Mouse (Mus musculus) erythroid progenitor cell, adult 5-6 weeks (primary cell): ENCODE results near the gene Macrod2. TPM values are rescaled to one million over a fixed set of nuclear protein-coding genes. Genes with fewer than 3 reads are reported as not detected.

Experiments used
- ATAC-seq: replicated peaks from 2 replicates; pipeline ENCODE4 v1.8.0; 2016; ENCODE audit warnings: moderate number of reproducible peaks, mild to moderate bottlenecking, moderate TSS enrichment, inconsistent platforms; ENCODE audit not compliant: poor library complexity, low FRiP score, severe bottlenecking
- total RNA-seq, 2 experiments: library from RNA; stranded (forward) in 1 of 2; stranded (reverse) in 1 of 2; fragments of 150-400 nt in 1 of 2; fragments of 186-747, 209-891 nt in 1 of 2; gene quantifications; 2 replicates each; pipeline versions ENCODE4 v1.2.3 to v1.2.4; 2015 to 2017; ENCODE audit warnings: low replicate concordance in 2 of 2

Macrod2 gene
- total RNA-seq, 2 experiments from 2014 or later, result 0.45 to 2.1 TPM

DNA sequence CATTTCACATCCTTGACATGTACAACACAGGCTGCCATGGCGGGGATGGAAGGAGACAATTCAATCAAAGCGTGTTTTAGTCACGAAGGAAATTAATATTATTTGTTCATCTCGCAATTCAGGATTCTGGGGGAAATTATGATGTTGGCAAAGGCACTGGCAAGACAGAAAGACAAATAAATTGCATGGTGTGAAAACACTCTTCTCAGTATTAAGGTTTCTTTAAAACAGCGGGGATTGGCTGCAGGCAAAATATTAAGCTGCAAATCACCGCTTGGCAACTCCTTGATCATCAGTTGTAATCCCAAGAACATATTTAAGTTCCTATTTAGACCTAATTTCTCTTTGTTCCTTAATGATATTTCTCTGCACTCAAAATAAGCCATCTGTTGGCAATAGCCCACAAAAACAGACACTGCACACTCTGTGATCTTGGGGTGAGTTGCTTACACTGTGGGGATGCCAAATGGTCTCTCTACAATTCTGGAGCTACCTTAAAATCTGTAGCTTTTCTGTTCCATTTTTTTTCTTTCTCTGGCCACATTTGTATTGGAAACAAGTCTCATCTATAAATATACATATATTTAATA, 1466.7 kb downstream of the Macrod2 start:
- ATAC-seq, result no peak

DNA sequence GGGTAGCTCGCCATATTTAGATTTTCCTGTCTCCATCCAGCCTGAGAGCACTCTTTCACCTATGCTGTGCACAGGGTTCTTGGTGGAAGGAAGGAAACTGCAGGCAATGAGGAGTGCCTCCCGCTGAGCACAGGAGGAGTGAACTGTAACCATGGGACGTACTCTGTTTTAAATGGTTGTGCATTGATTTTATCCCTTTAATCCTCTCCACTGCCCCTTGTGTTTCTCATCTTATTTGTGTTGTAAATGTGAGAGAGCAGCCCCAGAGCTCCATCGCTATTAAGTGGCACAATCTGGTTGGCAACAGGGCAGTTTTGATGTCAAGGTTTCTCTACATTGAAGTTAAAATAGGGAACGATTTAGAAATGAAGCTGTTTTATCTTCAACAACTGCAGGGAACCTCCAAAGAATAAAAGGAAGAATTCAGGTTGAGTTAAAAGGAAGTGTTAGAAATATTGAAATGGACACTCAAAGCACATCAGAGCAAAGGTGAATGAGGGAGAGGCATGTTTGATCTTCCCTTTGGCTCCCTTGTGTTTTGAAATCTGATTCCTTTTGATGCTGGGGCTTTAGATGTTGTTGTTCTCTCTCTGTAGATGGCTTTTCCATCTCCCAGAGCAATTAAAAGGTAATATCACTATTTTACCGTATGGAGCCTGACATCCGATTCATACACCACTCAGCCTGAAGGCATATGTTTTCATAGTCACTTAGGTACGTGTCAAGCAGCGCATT, 1467.6 kb downstream of the Macrod2 start:
- no peak for ATAC-seq

DNA sequence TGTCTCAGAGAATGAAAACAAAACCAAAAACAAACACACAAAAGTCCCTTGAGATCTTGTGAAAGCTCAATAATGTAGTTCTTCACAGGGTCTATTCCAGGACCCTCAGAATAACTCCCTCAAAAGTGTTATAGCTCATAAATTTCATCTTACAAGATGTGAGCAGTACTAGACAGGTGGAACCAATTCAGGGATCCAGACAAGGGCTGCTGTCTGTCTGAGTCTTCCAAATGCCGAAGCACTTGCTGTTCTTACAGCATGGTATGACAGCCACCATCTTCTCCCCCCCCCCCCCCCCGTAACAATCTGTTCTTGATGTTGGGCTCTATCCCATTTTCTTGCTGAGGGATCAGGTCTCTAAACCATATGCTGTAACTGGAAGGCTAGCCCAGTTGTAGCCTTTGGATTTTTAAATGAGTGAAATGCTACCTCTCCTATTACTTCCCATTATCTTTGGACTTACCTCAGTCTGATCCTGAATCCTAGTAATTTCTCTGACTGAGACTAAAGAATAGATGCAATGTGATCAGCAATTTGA, 1468.6 kb downstream of the Macrod2 start:
- ATAC-seq, result no peak

DNA sequence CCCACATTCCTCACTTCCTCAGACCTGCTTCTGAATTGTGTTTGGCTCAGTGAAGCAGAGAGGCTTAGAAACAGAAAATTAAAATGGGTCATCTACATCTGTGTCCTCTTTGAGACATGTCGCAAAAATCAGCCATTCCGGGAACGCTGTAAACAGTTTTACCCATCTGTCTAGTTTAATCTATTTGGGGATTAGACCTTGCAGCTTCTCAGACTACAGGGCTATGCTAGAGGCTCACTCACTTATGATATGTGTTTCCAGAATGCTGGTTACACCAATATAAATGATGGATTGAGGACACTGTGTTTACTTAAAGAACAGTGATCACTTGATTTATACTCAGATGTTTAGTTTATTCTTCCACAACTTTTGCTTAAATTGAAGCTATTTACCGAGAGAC, 1475.8 kb downstream of the Macrod2 start:
- no peak for ATAC-seq

DNA sequence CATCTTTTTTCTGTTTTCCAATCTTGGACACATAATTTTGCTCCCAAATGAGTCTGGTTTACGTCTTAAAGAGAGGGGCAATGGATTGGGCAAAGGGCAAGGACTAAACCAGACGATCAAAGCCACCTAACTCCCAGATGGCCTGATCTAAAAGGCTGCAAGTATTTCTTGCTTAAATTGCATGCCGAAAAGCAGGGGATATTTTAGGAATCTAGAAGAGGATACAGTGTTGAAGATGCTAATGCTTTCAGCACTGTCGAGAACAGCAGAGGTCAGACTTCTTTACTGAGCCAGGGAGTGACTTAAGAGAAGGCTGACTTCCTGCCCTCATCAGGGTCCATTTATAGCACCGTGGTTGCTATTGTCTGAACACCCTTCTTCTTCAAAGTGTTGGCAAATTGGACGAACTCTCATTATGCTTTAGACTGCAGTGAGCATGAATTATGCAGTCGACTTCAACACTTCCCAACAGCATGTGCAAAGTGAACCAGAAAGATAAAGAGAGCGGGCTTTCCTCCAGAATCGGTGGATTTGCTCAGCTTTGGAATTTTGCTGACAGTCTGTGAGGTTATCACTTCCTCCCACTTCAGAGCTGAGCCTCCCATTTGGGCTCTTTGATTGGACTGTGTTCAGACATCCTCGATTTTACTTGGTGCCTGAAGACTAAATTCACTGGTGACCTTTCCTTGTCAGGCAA, 1481.2 kb downstream of the Macrod2 start:
- no peak for ATAC-seq

DNA sequence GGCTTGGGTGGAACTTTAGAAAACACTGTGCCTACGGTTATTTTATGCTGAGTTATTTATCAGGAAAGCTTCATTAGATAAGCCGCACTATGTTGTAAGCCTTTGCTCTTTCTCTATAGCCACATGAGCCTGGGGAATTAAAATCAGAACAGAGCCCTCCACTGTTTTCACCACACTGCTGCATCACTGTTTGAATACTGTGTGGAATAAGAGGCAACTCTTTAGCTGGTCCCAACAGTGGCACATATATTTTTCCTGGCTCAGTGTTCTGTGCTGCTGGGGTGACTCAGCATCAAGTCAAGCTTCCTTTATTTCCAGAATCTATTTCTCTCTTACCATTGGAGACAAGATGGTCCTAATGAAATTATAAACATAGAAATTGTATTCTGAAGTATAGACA, 1481.8 kb downstream of the Macrod2 start:
- no peak for ATAC-seq

DNA sequence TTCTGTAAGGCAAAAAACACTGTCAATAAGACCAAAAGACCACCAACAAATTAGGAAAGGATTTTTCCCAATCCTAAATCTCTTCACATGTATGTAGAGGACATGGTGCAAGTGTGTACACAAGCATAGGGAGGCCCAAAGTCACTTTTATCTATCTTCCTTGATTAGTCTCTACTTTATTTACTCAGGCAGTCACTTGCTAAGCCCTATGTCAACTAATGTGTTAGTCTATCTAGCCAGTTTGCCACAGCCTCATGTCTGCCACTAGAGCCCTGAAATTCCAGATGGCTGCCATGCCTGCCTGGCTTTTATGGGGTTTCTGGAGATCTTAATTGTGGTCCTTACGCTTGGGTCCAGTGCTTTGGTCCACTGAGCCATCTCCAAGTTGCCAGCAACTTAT, 1483.4 kb downstream of the Macrod2 start:
- ATAC-seq, result no peak

DNA sequence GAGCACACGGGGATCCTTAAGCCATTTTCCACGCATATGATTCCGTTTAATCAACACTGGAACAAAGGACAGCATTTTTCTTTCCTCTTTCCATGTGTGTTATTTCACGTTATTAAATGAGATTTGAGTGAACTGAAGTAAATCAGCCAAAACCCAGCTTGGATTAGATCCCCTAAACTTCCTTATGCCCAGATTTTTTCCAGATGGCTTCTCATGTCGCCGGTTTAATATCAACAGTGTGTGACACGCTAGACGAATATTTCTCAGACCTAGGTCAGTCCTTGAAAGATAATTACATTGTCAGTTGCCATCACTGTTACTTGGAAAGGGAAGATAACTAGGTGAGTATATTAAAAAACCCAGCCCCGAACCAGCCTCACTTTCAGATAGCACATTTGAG, 1484.6 kb downstream of the Macrod2 start:
- ATAC-seq, result no peak

DNA sequence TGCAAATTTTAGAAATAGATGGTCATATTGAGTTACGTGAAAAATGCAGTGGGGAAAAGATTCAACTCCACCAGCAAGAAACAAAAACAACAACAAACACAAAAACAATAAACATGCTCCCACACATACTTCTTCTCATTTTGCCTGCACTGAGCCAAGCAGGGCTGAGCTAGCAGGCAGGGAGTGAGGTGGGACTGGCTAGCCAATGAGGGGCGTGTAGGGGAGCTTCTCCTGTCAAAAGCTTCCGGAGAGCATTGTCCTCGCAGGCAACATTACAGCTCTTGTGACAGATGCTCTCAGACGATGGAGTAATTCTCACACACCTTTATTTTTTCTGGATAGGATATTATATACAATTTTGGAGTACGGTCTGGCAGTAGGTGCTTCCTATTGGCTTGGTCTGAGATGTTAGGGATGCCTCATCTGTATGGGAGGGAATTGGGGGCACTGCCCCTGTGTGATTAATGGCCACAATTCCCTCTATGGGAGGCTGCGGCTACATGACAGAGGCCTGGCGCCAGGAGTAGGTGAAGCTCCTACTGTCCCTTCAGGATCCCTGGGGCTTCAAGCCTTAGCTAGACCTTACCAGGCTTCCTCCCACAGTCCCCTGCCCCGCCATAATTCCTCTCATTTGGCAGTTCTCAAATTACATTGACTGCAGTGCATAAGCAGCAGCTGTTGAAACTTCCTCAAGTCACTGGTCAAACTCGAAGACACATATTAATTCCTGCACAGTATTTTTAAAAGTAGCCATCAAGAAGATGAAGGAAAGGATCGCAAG, 1491.8 kb downstream of the Macrod2 start:
- ATAC-seq, result no peak

DNA sequence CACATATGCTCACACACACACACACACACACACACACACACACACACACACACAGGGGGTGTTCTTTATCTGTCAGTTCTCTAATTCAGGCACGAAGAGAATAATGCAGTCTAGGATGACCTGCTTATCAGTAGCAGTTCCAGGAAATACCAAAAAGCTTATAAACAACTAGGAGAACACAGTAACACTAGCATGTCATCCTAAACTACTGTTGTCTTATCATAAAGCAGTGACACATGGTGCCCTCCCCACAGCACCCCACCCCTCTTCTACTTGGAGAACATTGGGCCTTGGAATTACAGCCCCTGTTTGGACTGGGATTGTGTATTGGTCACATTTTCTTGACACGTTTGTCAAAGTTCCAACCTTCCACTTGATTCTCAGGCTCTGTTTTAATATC, 1494.4 kb downstream of the Macrod2 start:
- no peak for ATAC-seq

DNA sequence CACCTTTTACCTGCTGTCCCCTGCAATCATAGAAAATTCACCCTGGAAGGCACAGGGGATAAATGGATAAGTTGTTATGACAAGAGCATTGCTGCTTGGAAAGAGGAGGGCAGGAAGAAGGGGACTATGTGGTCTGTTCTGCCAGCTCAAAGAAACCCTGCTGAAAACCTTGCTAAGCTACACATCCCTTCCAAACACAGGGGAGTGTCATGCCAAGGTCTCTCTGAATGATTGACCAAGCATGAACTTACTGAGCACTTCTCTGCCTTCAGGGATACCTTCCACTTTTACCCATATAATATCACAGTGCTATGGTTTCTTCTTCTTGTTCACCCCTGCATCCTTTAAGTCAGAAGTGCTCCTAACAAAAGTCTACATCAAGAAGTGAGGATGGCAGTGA, 1502.8 kb downstream of the Macrod2 start:
- ATAC-seq, result no peak

DNA sequence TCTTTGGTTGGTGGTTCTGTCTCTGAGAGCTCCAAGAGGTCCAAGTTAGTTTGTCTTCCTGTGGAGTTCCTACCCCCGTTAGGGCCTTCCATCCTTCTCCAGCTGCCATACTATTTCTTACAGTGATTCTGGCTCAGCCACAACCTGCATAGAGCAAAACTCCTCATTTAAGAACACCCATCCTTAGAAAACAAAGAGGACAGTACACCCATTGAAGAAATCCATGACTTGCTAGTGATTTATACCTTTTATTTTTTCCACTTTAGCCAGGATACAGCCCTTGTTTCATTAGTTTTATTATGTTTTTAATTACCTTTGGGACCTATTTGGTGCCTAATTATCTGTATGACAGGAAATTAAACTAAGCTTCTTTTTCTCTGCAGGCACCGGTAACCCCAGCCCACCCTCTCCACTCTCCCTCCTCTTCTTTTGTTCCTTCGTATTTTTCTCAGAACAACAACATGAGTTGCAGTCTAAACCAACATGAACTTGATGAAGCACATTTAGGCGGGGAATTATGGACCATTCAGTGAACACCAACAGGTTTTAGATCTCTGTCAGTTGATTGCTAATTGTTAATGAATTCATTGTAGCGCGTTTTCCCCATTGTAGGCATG, 1516.8 kb downstream of the Macrod2 start:
- ATAC-seq, result no peak

DNA sequence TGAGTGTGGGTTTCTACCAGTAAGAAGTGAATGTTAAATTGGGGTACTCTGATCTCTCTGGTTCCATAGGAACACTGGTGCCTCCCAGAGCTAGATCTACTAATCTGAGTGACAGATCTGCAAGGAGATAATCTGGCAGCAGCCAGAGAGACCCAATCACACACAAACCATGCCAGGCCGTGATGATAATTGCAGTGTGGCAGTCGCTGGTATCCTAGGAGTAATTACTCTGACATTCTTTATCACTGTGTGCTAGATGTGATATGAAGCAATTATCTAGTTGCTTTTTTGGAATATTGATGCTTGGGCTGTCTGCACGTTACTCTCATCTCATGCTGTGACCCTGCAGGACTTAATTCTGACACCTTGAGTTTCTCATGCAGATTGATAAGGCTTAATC, 1518.4 kb downstream of the Macrod2 start:
- no peak for ATAC-seq

DNA sequence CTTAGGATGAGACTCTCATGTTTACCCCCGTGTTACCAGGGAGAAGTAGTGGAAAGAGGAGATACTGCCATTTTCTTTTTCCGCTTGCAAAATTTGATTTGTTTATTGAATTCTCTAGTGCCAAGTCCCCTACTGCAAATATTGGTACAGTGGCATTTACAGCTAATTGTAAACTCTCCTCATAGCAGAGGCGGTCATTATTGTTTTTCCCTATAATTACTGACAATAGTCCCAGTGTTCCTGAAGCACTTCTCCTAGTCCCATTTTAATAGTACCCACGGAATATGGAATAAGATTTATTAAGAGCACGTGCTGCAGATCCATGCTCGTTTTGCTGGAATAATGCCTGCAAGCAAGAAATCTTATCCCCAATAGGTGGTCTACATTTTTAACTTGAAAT, 1518.8 kb downstream of the Macrod2 start:
- no peak for ATAC-seq

DNA sequence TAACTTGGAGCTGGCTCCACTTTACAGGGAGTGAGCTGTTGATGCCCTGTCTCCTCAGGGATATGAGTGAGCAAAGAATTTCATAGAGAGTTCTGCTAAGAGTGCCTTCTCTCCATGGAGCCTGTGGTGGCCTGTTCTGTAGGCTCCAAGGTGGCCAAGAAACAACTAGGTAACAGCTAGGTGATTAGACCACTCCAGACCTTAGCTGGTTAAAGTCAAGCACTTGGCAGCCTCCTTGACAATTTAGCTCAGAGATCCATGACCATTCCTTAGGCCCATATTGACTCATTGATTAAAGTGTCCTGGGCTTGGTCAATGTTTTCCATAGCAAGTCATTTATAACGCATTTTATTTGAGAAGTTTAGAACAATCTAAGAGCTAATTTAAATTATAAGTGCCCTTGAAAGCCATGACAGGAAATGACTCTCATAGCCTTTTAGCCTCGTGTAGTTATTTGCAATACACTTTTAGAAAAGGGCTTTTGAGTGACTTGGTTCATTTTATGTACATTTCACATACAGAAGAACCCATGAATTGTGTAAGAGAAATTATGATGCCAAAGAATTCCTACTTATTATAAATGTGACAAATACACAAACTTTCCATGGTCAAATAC, 1525.4 kb downstream of the Macrod2 start:
- ATAC-seq, result no peak

DNA sequence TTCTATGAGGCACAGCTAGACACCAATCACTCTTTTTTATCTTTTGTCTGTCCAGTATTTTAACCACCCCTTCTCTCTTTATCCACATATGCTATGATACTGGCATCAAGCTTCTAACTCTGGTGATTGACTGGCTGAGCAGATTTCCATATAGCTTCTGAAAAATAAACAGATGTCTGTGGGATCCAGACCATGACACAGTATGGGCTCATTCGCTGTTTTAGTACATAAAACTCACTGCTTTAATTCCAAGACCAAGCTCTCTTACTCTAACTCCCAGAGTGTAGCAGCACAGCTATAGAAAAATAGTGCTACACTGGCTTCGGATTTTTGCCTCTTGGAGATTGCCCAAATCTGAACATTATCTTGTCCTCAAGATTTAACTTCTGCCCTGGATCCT, 1540.0 kb downstream of the Macrod2 start:
- ATAC-seq, result no peak

DNA sequence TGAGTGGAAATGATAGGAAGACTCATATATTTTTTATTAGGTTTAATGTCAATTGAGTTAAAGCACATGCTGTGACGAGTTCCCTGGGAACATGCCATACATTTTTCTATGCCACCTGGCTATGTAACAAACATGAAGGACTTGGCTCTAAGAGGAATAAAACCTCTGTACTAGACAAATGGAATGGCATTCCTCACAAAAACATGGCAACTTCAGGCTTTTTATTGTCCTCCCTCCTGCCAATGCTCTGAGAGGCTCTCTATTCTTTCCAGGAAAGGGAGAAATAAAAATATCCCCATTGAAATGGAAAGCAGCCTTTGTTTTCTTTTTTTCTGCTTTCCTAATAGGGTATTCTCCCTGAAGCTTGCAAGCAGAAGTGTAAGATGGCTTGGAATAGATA, 1559.7 kb downstream of the Macrod2 start:
- no peak for ATAC-seq

DNA sequence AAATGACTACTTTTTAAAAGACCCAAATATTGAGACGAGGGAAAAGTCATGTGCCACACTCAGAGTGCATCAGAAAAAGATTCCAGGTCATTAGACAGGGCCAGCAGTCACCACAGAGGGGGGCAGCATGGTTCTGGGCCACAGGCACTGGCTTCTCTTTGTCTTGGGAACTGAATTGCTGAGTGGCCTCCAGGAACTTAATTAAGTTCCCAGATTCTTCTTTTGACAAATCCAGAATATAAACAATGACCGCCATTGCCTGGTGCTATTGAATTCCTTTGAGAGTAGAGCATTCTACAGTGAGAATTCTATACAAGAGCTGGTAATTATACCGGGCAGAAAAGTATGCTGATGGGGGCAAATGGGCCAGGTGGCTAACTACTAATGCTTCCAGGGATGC, 1560.1 kb downstream of the Macrod2 start:
- ATAC-seq, result no peak

DNA sequence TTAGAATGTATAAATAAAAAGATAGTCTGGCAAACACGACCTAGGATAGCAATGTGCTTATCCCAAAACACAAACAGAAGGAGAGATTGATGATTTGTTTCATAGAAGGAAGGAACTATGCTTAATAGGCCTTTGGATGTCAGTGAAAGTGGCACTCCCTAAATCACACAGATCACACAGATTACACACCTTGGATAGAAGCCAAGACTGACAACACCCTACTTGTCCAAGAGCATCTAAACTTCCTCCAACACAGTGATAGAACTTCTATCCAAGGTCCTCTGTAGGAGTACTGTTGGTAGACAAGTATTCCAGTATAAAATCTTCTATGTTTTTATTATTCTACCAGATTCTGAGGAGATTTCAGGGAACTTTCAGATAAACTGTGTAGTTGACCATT, 1567.8 kb downstream of the Macrod2 start:
- no peak for ATAC-seq
